Mouse (Mus musculus): ENCODE measurements around the gene Olfr127.
"Not testable (repeated sequence)": the region's sequence is repeated elsewhere in the genome, so short reads cannot be mapped to it uniquely, and the experiment has no call there.

The Olfr127 gene

DNA sequence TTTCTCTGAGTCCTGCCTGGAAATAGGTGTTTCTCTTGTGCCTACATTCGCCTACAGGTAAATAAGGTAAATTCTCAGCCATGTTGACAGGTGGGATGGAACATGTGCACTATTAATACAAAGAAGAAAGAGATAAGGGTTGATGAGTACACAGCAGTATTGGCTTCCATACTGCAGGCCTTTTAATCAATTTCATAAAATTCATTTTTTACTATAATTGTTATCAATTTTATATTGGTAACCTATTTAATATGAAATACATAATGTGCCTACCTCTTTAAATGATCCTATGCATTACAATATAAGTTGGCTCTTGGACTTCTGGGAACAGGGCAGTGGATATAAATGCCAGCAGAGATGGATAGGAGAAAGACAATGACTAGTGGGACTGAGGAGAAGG is at the start of gene Olfr127:
Gene Olfr127 (plus strand): TSS at position 301 of the 400 bp plus-strand sequence.
- no peak for DNase-seq (ENCODE audit: low read depth in 1 of 2, low spot score in 2 of 2)

- DNase-seq (ENCODE audit: low read depth in 1 of 2, low spot score in 2 of 2), result no peak
Measured at GRCm38 (mm10) chr17:37863901-37864300, 36.3 kb upstream of the Olfr127 start.

- no peak for DNase-seq (ENCODE audit: low read depth in 1 of 2, low spot score in 2 of 2)
Measured at GRCm38 (mm10) chr17:37869676-37870205, 30.5 kb upstream of the Olfr127 start.

DNA sequence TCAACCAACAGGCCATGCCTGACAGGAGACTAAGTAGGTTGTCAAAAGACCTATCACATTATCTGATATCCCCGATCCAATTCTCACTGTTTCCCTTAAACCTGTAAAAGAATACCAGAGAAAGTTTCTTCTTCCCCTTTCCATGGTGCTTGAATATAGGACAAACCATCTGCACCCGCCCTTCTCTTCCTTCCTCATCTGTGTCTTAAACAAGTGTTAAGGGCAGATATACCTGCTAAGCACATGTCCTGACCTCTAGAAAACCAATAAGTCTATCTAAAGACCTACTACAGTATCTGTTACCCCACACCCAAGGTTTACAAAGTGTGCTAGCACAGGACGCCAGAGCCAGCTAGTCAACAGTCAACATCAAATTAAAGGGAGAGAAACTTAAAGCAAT is 26.4 kb upstream of the Olfr127 start:
- no peak for DNase-seq (ENCODE audit: low read depth in 1 of 2, low spot score in 2 of 2)

DNA sequence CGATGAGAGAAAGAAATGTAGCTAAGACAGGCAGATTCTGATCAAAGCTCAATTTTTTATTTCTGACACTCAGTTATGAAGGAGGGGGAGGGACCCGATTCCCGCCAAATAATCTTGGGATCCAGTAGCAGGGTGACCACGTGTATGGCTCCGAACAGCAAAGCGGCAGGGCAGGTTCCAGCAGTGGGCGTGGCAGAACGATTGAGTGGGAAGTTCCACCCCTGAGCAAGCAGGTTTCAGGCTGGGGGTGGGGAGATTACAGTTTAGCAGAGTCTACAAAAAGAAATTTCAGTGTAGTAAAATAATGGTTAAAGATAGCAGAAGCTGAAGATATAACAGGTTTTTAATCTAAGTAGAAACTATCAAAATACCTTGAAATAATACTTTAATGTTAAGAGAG is 6.6 kb downstream of the Olfr127 start:
- not testable (repeated sequence) for DNase-seq (ENCODE audit: low read depth in 1 of 2, low spot score in 2 of 2)

DNA sequence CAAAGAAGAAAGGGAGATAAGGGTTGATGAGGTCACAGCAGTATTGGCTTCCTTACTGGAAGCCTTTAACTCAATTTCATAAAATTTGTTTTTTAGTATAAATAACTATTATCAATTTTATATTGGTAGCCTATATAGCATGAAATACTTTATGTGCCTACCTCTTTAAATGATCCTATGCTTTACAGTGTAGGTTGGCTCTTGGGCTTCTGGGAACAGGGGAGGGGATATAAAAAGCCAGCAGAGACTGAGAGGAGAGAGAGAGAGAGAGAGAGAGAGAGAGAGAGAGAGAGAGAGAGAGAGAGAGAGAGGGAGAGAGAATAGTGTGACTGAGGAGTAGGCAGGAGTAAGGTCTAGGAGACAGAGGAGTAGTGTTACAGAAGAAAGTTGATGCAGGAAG is 20.0 kb downstream of the Olfr127 start, which contains the start of gene Olfr128:
Gene Olfr128 (plus strand): TSS at position 301 of the 400 bp plus-strand sequence.
- no peak for DNase-seq (ENCODE audit: low read depth in 1 of 2, low spot score in 2 of 2)

DNA sequence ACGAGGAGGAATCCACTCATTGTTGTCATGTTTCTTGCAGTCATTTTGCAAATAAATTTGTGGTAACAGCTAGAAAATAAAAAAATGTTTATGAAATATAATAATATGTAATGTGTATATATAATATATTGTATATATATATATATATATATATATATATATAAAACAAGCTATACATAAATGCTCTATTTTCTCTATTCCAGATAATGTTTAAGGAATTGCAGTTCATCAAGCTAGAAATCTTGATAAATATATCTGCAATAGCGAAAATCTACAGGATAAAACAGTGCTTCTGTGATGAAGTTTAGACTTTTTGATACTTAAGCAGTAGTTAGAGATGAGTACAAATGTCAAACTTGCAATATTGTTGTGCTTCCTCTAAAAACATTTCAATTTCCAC is 52.7 kb downstream of the Olfr127 start, which contains the start of gene Olfr761:
Gene Olfr761 (minus strand): TSS at position 101 of the 400 bp plus-strand sequence.
- DNase-seq (ENCODE audit: low read depth in 1 of 2, low spot score in 2 of 2), result no peak

Measured in monocyte, adult 2 months (primary cell).